Mouse (Mus musculus) monocyte, adult 2 months (primary cell): ENCODE data around the gene Itfg2.
"Not testable (repeated sequence)": the region's sequence is repeated elsewhere in the genome, so short reads cannot be mapped to it uniquely, and the experiment has no call there.

ENCODE experiments used
- DNase-seq, 2 experiments: peaks; one replicate each; pipeline ENCODE4 v3.0.0; 2022; ENCODE audit warnings: low spot score in 2 of 2, low read depth in 1 of 2

Itfg2 gene

DNA sequence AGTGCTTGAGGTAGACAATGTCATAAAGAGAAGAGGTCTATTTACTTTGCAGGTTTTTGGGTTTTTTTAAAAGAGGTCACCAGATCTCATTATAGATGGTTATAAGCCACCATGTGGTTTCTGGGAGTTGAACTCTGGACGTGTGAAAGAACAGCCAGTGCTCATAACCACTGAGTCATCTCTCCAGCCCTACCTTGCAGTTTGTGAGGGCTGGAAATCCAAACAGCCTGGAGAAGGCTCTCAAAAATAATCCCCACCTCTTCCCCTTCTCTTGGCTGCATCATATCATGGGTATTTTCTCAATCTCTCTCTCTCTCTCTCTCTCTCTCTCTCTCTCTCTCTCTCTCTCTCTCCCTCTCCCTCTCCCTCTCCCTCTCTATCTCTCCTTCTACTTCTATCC is 34.0 kb downstream of the Itfg2 start:
- no peak for DNase-seq

DNA sequence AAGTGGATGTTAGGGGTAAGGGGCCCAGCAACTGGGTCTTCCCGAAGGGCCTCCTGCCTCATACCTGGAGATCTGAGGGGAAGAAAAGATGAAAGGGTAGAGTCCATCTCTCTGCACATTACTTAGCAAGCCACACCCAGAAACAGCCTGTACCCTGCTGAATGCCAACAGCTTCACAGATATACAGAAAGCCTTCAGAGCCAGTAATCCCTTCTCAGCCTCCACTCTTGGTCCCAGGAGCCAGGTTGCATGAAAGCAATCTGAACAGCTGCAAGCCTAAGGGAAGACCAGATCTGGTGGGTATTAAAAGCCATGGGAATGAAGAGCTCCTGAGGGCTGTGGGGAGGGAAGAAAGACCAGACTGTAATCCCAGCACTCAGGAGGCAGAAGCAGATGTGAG is 35.5 kb downstream of the Itfg2 start:
- DNase-seq = no peak

DNA sequence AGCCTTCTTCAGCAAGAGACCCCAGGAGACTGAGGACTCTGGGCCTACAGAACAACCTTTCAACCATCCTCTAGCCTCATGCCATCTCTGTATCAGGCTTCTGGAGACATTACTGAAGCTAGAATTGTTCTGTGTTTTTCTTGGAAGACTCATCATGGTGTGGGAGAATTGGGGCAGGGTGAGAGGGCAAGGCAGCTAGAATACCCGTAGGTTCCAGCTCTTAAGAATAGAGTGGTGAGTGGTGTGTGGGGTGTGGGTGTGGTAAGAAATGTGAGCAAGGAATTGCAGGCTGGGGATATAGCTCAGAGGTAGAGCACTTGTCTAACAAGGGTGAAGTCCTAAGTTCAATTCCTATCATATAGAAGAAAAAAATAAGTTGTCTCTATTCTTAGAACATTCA is 39.7 kb downstream of the Itfg2 start:
- DNase-seq = no peak

DNA sequence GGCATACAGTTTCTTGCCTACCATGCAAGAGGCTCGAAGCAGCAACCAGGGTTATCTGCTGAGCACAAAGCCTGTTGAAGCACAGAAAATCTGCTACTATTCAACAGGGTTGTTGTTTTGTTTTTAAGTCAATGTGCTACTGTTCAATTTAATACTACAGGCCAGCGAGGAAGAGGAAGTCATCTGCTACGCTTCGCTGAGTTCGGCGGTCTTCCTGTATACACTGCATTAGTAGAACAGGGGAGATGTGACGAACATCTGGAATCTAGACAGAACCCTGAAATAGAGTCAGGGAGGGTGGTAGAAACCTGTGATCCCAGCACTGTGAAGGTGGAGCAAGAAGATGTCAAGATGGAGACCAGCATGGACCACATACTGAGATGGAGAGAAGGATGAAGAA is 41.0 kb downstream of the Itfg2 start:
- DNase-seq = no peak

DNA sequence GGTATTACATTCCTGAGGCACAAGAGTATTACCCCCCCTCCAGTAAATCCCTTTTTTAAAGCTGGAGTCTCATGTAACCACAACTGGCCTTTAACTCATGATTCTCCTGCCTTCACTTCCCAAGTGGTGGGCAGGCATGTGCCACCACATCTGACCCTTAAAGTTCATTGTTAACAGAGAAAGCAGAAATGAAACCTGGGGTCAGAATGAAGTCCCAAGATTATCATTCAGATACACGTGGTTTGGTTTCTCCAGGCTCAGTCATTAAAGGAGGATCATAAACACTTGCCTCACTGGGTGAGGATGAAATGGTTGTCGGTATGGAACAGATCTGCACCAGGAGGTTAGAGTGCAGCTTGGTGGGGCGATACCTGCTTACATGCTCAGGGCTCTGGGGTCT is 43.5 kb downstream of the Itfg2 start:
- DNase-seq = peak; percentile 26 to 37

DNA sequence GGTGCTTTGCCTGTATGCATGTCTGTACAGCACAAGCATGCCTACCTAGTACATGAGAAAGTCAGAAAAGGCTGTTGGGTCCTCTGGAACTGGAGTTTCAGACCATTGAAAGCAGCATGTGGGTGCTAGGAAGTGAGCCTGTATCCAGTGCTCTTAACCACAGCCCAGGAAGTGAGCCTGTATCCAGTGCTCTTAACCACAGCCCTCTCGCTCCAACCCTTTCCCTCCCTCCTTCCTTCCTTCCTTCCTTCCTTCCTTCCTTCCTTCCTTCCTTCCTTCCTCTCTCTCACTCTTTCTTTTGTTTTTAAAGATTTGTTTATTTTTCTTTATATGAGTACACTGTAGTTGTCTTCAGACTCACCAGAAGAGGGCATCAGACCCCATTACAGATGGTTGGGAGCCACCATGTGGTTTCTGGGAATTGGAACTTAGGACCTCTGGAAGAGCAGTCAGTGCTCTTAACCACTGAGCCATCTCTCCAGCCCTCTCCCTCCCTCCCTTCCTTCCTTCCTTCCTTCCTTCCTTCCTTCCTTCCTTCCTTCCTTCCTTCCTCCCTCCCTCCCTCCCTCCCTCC is 44.0 kb downstream of the Itfg2 start:
- DNase-seq = not testable (repeated sequence)

DNA sequence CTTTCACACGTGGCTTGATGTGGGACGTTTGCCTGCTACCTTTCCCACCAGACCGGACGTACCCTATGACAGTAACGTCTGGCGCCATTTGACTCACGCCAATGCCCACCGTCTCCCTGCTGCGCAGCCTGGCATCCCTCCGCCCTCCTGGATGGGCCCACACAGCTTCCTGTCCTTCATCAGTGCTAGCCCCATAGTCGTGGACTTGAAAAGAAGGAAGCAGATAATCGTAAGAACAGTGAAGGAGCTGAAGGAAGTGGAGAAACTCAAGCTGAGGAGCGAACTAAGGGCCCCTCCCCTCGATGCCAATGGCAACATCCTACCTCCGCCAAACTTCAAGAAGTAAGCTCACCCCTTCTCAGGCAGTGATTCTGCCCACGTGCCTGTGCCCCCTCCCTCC is 45.1 kb downstream of the Itfg2 start:
- no peak for DNase-seq

DNA sequence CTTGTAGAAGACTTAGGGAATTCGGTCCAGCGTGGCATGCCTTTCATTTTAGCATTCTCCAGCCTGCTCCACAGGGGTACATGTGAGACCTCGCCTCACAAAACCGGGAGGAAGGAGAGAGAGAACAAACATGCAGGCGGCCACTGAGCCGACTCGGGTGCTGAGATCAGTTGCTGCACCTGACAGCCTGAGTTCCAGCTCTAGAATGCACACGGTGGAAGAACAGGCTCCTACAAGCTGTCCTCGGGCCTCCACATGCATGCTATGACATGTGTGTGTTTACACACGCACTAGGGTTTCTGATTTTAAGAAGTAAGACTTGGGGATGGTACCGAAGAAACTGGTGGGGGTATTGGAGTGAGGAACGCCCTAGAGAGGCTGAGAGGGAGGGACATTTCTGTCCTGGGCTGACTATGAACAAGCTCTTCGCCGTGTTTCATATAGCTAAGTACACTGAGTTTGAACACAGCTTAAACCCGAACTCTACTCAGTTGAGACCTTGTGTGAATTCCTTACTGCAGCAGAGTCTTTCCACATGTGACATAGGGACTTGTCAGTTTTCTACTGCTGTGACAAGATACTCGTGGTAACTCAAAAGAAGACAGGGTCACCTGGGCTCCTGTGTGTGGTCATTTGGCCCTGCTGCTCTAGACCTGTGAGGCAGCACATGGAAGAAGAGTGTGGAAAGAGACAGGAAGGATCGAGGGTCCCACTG is 48.2 kb downstream of the Itfg2 start:
- no peak for DNase-seq

DNA sequence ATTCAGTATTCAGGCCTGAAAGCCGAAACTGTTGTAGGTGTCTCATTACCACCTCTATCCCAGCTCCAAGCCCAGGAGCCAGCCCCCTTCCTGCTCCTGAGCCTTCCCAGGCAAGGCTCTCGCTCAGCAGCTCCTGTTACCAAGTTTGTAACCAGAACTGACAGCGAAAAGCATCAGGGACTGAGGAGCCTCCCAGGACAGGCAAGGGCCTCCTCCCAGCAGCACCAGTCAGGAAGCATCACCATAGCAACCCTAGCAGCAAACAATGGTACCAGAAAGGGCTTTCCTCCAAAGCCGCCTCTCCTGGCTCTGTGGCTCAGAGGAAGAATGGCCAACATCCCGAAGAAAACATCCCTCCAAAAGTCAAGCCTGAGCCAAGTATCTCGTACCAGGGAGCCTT is 49.5 kb downstream of the Itfg2 start, which contains the start of the genes Tex52 and Gm44596:
Gene Tex52, plus strand, starts transcription at position 265 of the 400 bp plus-strand sequence.
Gene Gm44596, plus strand, starts transcription at position 312 of the 400 bp plus-strand sequence.
- DNase-seq = no peak

DNA sequence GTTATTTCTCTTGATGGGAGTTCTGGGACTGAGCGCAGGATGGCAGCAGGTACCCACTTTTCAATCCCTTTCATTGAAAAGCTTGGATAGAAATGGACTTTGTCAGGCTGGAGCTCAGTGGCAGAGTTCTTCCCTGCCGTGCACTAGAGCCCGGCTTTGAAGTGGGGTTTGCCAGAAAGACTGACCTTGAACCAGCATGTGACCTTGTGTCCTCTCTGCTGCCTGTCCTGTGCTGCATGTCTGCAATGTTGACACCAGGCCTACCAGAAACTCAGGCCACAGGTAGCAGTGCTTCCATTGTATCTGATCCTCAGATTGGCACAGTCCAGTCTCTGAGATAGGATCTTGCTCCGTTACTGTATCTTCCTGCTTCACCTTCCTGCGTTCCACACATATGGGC is 54.7 kb downstream of the Itfg2 start:
- no peak for DNase-seq

DNA sequence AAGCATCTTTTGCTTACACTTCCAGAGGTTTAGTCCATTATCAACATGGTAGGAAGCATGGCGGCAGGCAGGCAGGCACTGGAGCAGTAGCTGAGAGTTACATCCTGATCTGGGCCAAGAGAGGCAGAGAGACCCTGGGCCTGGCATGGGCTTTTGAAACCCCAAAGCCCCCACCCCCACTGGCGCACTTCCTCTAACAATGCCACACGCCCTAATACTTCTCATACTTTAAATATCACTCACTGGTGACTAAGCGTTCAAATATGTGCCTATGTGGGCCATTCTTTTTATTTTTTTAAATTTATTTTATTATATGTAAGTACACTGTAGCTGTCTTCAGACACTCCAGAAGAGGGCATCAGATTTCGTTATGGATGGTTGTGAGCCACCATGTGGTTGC is 58.3 kb downstream of the Itfg2 start:
- DNase-seq = no peak

DNA sequence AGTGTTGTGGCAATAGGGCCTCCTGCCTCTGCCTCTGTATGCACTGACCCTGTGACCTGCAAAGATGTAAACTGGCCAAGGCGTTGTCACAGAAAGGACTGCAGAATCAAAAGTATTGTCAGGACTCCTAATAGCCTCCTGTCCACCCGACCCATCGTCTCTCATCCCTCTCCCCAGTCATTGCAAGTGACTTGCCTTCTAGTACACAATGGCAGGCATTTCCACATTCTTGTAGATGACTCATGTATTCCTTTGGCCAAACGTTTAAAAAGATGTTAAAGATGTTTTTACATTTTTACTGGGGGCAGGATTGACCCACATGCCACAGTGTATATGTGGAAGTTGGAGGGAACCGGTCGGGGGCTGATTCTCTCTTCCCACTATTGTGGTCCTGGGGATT is 60.0 kb downstream of the Itfg2 start:
- no peak for DNase-seq

DNA sequence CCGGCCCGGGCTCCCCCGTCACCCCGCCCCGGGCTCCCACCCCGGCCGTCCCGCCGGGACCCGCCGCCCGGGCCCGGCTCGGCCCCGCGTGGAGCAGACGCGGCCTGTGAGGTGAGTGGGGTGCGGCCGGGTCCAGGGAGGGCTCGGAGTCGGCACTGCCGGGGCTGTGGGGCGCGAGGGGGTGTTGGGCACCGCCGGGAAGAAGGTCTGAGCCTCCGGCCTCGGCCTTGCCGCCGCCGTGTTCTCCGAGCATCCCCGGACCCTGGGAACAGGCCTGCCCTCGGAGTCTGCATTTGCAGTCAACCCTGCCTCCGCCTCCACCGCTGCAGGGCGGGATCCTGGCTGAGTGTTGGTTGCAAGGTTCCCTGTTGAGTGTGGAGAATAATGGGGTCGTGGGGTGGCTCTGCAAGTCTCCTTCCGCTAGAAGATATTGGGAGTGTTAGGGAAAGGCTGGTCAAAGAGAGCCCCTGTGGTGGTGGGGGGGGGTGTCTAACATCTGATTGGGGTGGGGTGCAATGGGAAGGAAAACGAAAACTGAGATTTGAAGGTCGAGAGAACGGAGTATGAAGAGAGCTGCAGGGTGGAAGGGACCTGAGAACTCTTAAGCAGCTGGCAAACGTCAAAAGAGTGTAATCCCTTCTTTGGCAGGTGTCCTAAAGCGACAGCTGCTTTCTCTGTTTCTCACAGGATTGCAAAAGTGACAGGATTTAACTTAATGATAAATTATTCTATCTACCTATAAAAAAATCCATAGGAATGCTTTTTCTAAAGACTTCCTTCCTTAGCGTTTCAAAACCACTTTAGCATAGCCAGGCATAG is 61.5 kb downstream of the Itfg2 start:
- DNase-seq = no peak

DNA sequence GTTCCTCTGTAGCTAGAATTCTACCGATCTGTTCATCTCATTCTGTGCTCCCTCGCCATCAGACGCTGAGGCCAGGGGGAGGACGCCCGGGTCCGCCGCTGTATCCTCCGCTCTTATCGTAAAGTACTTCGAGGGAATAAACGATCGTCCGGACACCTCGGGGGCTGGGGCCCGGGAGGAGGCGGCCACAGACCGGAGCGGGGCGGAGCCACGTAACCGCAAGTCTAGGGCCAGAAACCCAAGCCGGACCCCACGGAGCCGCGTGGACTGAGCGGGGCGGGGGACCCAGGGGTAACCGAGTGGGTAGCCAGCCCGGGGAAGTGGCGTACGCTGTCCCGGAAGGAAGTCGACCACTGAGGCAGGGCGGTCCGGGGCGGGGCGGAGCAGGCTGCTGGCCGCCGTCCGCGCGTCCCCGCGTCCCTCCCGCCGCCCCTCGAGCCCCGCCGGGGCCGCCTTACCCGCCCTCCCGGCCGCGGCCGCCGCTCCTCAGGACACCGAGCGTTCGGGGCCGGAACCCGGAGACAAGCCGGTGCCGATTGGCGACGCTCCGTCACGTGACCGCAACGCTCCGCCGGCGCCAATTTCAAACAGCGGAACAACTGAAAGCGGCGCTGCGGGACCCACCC is 62.2 kb downstream of the Itfg2 start, which contains the start of the genes Rhno1 and Foxm1:
Gene Rhno1, minus strand, starts transcription at position 531 of the 626 bp plus-strand sequence.
Gene Foxm1, plus strand, starts transcription at position 587 of the 626 bp plus-strand sequence.
- peak in 1 of 2 experiments; percentile 67 for DNase-seq

DNA sequence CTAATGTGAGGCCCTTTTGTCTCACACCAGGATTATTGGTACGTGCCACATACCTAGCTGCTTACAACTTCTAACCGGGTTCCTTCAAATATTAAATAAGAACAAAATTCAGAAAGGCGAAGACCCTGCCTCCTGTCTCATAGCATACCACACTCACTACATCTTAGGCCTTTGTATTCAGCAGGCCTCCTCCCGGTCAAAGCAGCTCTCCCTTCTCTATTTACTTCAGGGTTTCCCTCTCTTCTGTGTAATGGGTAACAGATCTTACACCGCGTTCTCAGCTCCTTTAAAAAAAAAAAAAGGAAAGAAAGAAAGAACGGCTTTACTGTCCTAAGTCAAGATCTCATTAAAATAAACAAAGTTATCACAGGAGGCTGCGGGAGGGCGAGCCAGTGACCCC is 62.8 kb downstream of the Itfg2 start:
- no peak for DNase-seq
